Mouse (Mus musculus) myocyte (in vitro differentiated cells): ENCODE measurements around the gene Zfp729a. TPM values are rescaled to one million over a fixed set of nuclear protein-coding genes. Genes with fewer than 3 reads are reported as not detected.
"Not testable (repeated sequence)": the region's sequence is repeated elsewhere in the genome, so short reads cannot be mapped to it uniquely, and the experiment has no call there.

Source experiments
- H3K27me3 ChIP-seq: one replicate; pipeline ENCODE4 v1.6.1; 2011; ENCODE audit not compliant: control insufficient read depth, insufficient read depth, insufficient read length
- H3K36me3 ChIP-seq: one replicate; pipeline ENCODE4 v1.6.1; 2011; ENCODE audit not compliant: control insufficient read depth, insufficient read depth
- H3K4me2 ChIP-seq: one replicate; pipeline ENCODE4 v1.6.1; 2011; ENCODE audit warnings: low read depth, control low read depth
- H3K4me3 ChIP-seq: one replicate; pipeline ENCODE4 v1.5.1; 2011; ENCODE audit warnings: mild to moderate bottlenecking, control low read depth, moderate library complexity
- H3K79me2 ChIP-seq: one replicate; pipeline ENCODE4 v1.6.1; 2011; ENCODE audit not compliant: control insufficient read depth, insufficient read depth
- H3ac ChIP-seq: one replicate; pipeline ENCODE4 v1.6.1; 2011; ENCODE audit not compliant: control insufficient read depth, insufficient read length
- CEBPB ChIP-seq: IDR thresholded peaks from 2 replicates; pipeline ENCODE4 v1.6.1; 2011; ENCODE audit warnings: mild to moderate bottlenecking, moderate library complexity; ENCODE audit not compliant: poor library complexity, insufficient read depth, severe bottlenecking
- E2F4 ChIP-seq: IDR thresholded peaks from one replicate; pipeline ENCODE4 v1.6.1; 2011; ENCODE audit warnings: mild to moderate bottlenecking, control low read depth, moderate library complexity; ENCODE audit not compliant: insufficient read depth
- MAX ChIP-seq: IDR thresholded peaks from one replicate; pipeline ENCODE4 v1.6.1; 2011; ENCODE audit warnings: low read depth, mild to moderate bottlenecking, control low read depth
- MYOD1 ChIP-seq, 3 experiments: IDR thresholded peaks; one replicate each; pipeline ENCODE4 v1.6.1; 2011; ENCODE audit warnings: control low read depth in 2 of 3, low read depth in 2 of 3, mild to moderate bottlenecking in 2 of 3, moderate library complexity in 1 of 3; ENCODE audit not compliant: insufficient read length in 2 of 3, control insufficient read depth in 1 of 3
- MYOG ChIP-seq, 3 experiments: IDR thresholded peaks; one replicate each; pipeline ENCODE4 v1.6.1; 2011; ENCODE audit warnings: control low read depth in 2 of 3, low read depth in 2 of 3, mild to moderate bottlenecking in 2 of 3; ENCODE audit not compliant: insufficient read length in 2 of 3, control insufficient read depth in 1 of 3, insufficient read depth in 1 of 3
- POLR2A ChIP-seq: IDR thresholded peaks from one replicate; pipeline ENCODE4 v1.6.1; 2011; ENCODE audit warnings: low read depth, mild to moderate bottlenecking, control low read depth, moderate library complexity; ENCODE audit not compliant: insufficient read length
- POLR2AphosphoS2 ChIP-seq: IDR thresholded peaks from one replicate; pipeline ENCODE4 v1.6.1; 2011; ENCODE audit warnings: low read depth, control low read depth; ENCODE audit not compliant: insufficient read length
- REST ChIP-seq: IDR thresholded peaks from one replicate; pipeline ENCODE4 v1.6.1; 2011; ENCODE audit warnings: mild to moderate bottlenecking, control low read depth, moderate library complexity; ENCODE audit not compliant: insufficient read depth, insufficient read length
- SRF ChIP-seq: IDR thresholded peaks from one replicate; pipeline ENCODE4 v1.6.1; 2011; ENCODE audit warnings: low read depth; ENCODE audit not compliant: control insufficient read depth, insufficient read length
- TCF12 ChIP-seq: IDR thresholded peaks from one replicate; pipeline ENCODE4 v1.6.1; 2011; ENCODE audit warnings: mild to moderate bottlenecking, control low read depth; ENCODE audit not compliant: poor library complexity, insufficient read depth, severe bottlenecking
- TCF3 ChIP-seq: IDR thresholded peaks from one replicate; pipeline ENCODE4 v1.6.1; 2011; ENCODE audit warnings: low read depth, control low read depth; ENCODE audit not compliant: insufficient read length
- USF1 ChIP-seq: IDR thresholded peaks from one replicate; pipeline ENCODE4 v1.6.1; 2011; ENCODE audit warnings: low read depth, mild to moderate bottlenecking, control low read depth, moderate library complexity
- polyA plus RNA-seq: library from polyadenylated mRNA; unstranded; fragments of >200 nt; fragmentation: generic; extraction: Trizol; gene quantifications from one replicate; pipeline ENCODE4 v1.2.1, GENCODE M21; 2012; ENCODE audit warnings: missing spikeins

The Zfp729a gene
- polyA plus RNA-seq, result 0.88 TPM

DNA sequence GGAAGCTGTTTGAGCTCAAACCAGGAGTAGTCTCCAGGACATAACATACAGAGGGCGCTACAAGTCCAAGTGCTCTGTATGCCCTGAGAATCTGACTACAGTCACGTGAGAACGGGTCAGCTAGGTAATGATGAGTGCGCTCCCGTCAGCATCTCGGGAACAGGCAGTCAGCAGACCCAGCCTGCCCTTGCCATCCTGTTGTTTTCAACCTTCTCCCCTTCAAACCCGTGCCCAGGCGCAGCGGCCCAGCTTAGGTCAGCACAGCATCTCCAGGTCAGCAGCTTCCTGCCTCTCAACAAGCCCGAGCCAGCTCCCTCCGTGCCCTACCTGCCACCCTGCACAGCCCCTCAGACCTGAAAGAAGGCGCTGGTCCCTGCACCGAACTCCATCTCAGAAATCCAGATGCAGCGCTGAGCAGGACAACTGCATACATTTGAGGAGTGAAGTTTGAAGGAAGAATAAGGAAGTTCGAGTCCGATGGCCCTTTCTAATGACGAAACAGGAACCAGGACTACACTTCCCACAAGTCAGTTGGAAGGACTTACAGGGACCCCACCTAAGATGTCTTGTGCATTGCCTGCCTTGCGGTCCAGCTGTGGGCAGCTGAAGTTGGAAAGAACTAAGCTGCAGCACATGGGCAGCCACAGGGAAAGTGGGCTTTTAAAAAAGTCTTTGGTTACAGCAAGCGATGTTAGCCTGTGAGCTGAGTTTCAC lies at the start of gene Zfp729a, which contains the start of gene Gm49345:
Zfp729a (minus strand) TSS at position 498 of the 714 bp plus-strand sequence.
Gm49345 (minus strand) TSS at position 476 of the 714 bp plus-strand sequence.
- peak; percentile 63 for TF ChIP-seq USF1
- no peak for TF ChIP-seq CEBPB
- peak; percentile 45 for TF ChIP-seq POLR2A
- no peak for TF ChIP-seq MYOD1 (IDR thresholded peaks at IDR 0.05; ENCODE audit: control insufficient read depth in 1 of 3, insufficient read length in 2 of 3, low read depth in 2 of 3)
- TF ChIP-seq MAX, result peak; percentile 85
- Histone ChIP-seq H3K27me3 (no peaks in the 10 kb centered on the region), H3K79me2 (peaks cover 7% of the 10 kb centered on the region), H3K4me3 (peak within 1 kb of the TSS; percentile 42), H3K4me2 (peak within 1 kb of the TSS; percentile 73), H3ac (peak within 1 kb of the TSS; percentile 69), H3K36me3 (no peaks in the 10 kb centered on the region)

DNA sequence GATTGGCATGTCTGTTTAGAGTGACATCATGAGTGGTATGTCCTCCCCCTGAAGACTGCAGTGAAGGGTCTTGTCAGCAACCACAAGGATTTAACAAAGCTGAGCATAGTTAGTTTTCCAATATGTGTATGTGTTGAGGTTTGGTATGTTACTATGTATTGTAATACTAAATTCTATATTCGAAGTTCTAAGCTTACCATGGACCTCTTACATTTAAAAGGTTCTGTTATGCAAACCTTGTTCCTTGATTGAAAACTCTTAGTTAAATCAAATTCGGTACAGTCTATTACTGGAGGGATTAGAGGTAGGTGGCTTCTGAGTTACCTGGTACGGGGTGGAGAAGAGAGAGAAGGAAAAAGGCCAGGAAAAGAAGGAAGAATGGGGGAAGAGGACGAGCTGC lies 49.4 kb upstream of the Zfp729a start, which contains the start of gene Zfp738:
Zfp738 (minus strand) TSS at position 101 of the 400 bp plus-strand sequence.
- H3K4me3 ChIP-seq, result no peak within 1 kb of the TSS
- H3K36me3 ChIP-seq, result no peaks in the 10 kb centered on the region
- H3ac ChIP-seq, result no peak within 1 kb of the TSS
- H3K4me2 ChIP-seq, result no peak within 1 kb of the TSS
- no peaks in the 10 kb centered on the region for H3K27me3 ChIP-seq
- no peaks in the 10 kb centered on the region for H3K79me2 ChIP-seq
- TF ChIP-seq SRF (no peak), REST (no peak), TCF3 (no peak), MYOG (IDR thresholded peaks at IDR 0.05; ENCODE audit: control insufficient read depth in 1 of 3, insufficient read depth in 1 of 3, insufficient read length in 2 of 3, low read depth in 2 of 3) (no peak), USF1 (no peak), E2F4 (no peak), POLR2AphosphoS2 (no peak), CEBPB (no peak)

DNA sequence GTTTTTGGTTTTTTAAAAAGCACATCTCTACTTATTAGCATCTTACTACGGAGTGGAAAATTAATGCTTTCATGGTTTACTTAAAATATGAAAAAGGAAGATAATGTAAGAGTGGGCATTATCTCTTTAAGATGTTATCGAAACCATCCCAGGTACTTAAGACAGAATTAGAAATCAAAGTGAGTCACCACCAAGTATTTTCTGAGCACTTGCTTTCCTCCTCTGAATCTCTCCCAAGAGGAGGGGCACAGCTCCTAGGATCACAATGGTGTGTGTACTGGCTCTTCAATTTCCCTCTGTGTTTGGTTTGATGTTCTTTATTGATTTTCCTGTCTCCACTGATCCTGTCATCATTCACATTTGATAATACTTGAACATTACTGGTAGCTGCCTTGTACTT lies 46.2 kb upstream of the Zfp729a start:
- H3ac ChIP-seq, H3K27me3 ChIP-seq, H3K79me2 ChIP-seq, H3K36me3 ChIP-seq: not testable (repeated sequence)
- Histone ChIP-seq H3K4me3 (peak overlapping the region; percentile 54), H3K4me2 (peak overlapping the region; percentile 95)

DNA sequence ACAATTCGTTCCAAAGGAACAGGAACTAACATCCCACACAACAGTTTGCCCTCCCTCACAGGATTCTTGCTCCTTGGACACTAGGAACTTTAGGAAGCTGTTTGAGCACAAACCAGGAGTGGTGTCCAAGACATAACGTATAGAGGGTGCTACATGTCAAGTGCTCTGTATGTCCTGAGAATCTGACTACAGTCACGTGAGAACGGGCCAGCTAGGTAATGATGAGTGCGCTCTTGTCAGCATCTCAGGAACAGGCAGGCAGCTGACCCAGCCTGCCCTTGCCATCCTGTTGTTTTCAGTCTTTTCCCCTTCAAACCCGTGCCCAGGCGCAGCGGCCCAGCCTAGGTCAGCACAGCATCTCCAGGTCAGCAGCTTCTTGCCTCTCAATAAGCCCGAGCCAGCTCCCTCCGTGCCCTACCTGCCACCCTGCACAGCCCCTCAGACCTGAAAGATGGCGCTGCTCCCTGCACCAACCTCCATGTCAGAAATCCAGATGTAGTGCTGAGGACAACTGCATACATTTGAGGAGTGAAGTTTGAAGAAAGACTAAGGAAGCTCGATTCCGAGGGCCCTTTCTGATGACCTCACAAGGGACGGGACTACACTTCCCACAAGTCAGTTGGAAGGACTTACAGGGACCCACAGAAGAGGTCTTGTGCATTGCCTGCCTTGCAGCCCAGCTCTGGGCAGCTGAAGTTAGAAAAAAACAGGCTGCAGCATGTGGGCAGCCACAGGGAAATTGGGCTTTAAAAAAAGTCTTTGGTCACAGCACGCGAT lies 45.6 kb upstream of the Zfp729a start:
- TF ChIP-seq SRF (peak; percentile 49), POLR2AphosphoS2 (peak; percentile 10), MAX (peak; percentile 94)
- H3K79me2 ChIP-seq, H3K36me3 ChIP-seq, H3K27me3 ChIP-seq: not testable (repeated sequence)
- Histone ChIP-seq H3K4me3 (peak overlapping the region; percentile 54), H3ac (peak overlapping the region; percentile 37), H3K4me2 (peak overlapping the region; percentile 95)

DNA sequence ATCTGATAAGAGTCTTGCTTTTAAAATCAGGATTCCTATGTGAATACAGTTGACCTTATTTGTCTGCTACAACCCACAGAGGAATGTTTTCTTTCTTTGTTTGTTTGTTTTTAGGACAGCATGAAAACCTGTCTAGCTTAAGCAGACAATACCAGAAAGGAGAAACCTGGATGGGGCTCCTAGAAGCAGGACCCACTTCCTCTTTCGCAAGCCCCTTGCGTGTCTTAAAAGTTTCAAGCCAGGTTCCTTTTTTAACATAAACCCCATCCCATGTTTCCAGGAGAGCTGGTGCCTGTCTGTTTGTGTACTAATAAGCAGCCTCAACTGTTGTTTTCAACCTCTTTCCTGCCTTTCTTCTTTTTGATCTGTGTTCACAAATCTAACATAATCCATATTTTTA lies 37.3 kb upstream of the Zfp729a start:
- Histone ChIP-seq H3K4me3 (no peak overlapping the region), H3K79me2 (no peaks in the 10 kb centered on the region), H3ac (no peak overlapping the region), H3K4me2 (no peak overlapping the region), H3K36me3 (no peaks in the 10 kb centered on the region), H3K27me3 (no peaks in the 10 kb centered on the region)
- TF ChIP-seq CEBPB (no peak), TCF12 (no peak), MYOD1 (IDR thresholded peaks at IDR 0.05; ENCODE audit: control insufficient read depth in 1 of 3, insufficient read length in 2 of 3, low read depth in 2 of 3) (no peak), POLR2AphosphoS2 (no peak), TCF3 (no peak), SRF (no peak), USF1 (no peak), REST (no peak), MAX (no peak), MYOG (IDR thresholded peaks at IDR 0.05; ENCODE audit: control insufficient read depth in 1 of 3, insufficient read depth in 1 of 3, insufficient read length in 2 of 3, low read depth in 2 of 3) (no peak), E2F4 (no peak), POLR2A (no peak)
